Mouse (Mus musculus) subcutaneous adipose tissue, adult 2 months (tissue): ENCODE measurements around the gene Nsrp1. TPM values are rescaled to one million over a fixed set of nuclear protein-coding genes. Genes with fewer than 3 reads are reported as not detected.

Experiments
- polyA plus RNA-seq: library from polyadenylated mRNA; depleted of rRNA; stranded (reverse); fragments of >200 nt; gene quantifications from 2 replicates; pipeline ENCODE4 v1.2.3, GENCODE M21; 2012; ENCODE audit warnings: low replicate concordance; rRNA removed

The Nsrp1 gene
- 1.0 and 1.8 TPM in 2 replicates for polyA plus RNA-seq

DNA sequence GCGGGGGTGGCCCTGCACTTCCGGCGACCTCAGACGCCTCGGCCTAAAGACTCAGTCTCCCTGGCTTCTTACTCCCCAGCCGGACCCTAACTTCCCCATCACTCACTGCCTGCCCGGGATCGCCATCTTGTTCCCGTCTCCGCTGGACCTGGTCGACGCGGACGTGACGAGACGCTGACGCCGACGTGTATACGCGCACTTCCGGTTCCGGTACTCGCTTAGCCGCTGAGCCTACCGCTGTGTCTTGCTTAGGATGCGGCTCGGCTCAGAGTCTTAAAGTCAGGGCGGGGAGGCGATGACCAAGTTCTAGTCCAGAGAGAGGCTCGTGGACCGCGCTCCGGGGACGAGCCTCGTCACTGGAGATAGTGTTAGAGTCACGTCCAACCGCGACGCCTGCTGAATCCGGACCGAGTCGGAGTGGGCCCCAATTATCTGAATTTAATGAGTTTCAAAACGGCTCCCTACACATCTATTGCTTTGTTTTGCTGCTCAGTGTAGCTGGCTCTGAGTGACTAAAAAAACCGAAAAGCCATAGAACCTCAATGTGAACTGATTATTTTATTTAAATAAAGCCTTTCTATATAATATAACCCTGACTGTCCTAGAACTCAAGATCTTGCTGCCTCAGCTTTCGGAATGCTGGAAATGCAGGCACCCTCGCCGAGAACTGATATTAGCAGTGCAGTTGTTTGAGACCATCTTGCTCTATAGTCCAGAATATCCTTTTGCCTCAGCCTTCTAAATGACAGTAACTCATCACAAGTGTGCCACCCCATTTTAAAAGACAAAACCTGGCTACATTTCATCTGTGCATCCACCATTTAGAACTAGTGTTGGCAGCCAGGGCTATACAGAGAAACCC is at the start of gene Nsrp1:
Gene Nsrp1 (minus strand): TSS at position 163 of the 862 bp plus-strand sequence.

DNA sequence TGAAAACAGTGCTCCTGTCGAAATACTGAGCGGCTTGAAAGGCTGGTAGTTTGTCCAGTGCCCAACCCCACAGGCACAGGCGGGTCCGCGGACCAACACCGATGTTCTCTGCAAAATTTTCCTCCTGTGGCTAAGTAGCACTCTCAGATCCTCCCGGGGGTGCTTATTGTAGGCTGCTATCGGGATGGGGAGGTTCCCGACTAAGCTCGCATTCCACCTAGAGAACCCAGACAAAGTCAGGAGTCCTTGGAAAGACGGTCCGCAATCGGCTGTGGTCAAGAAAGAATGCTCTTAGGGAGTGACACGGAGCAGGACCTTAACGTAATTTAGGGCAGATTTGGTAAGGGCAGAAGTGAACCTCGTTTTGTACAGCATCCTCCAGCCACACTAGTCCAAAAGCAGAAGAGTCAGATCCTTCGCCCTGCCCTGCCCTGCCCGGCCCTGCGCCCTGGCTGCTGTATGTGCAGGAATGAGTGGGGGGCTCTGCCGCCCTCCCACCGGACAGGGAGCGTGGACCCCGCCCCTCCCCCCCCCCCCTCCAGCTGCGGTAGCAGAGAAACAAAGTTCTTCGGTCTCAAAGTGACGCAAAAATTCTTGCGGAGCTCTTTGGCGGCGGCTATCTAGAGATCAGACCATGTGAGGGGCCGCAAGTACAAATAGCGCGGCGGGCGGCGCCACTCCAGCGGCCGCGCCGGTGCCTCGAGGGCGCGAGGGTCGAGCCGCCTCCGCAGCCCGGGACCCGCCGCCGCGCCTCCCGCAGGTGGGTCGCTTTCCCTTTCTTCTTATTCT is 80.1 kb downstream of the Nsrp1 start, which contains the start of gene Slc6a4:
Gene Slc6a4 (plus strand): TSS at position 688 of the 789 bp plus-strand sequence.

Other genes starting within 250 kb of the Nsrp1 start
- 34.0 and 40.5 TPM in 2 replicates for gene Cpd, start 231.4 kb downstream of the Nsrp1 start, polyA plus RNA-seq
- gene Tmigd1, start 176.3 kb downstream of the Nsrp1 start, polyA plus RNA-seq: 0.71 and 1.3 TPM in 2 replicates
- gene Blmh, start 153.6 kb downstream of the Nsrp1 start, polyA plus RNA-seq: 23.9 and 27.6 TPM in 2 replicates
- gene Slc6a4, start 79.8 kb downstream of the Nsrp1 start, polyA plus RNA-seq: 0.76 and 2.0 TPM in 2 replicates
- 0.14 and 0.22 TPM in 2 replicates for gene Efcab5, start 110.5 kb upstream of the Nsrp1 start, polyA plus RNA-seq
- 11.4 and 22.1 TPM in 2 replicates for gene Ssh2, start 137.9 kb upstream of the Nsrp1 start, polyA plus RNA-seq